Mouse (Mus musculus): ENCODE measurements around the gene Apol7c.
A peak's percentile ranks its signal among the peaks of the same experiment; 100 is the strongest.
"Not testable (repeated sequence)": the region's sequence is repeated elsewhere in the genome, so short reads cannot be mapped to it uniquely, and the experiment has no call there.

The Apol7c gene

GRCm38 (mm10) chr15:77533216-77533615 is at the start of gene Apol7c:
TSS of gene Apol7c (minus strand) at chr15:77533316.
- no peak for DNase-seq (ENCODE audit: low spot score)

GRCm38 (mm10) chr15:77581681-77582080 is 48.6 kb upstream of the Apol7c start:
- peak; percentile 32 for DNase-seq (ENCODE audit: low spot score)

GRCm38 (mm10) chr15:77579311-77579710 is 46.2 kb upstream of the Apol7c start:
- DNase-seq (ENCODE audit: low spot score): no peak

GRCm38 (mm10) chr15:77578801-77579200 is 45.7 kb upstream of the Apol7c start:
- DNase-seq (ENCODE audit: low spot score): no peak

GRCm38 (mm10) chr15:77563219-77563618 is 30.1 kb upstream of the Apol7c start:
- DNase-seq (ENCODE audit: low spot score): no peak

GRCm38 (mm10) chr15:77561792-77562191 is 28.7 kb upstream of the Apol7c start, which contains the start of gene 1700025B11Rik:
TSS of gene 1700025B11Rik (minus strand) at chr15:77561892.
- no peak for DNase-seq (ENCODE audit: low spot score)

- DNase-seq (ENCODE audit: low spot score): not testable (repeated sequence)
These were observed 6.1 kb upstream of the Apol7c start for GRCm38 (mm10) chr15:77539221-77539620.

GRCm38 (mm10) chr15:77523186-77523843 is 9.8 kb downstream of the Apol7c start:
- peak; percentile 23 for DNase-seq (ENCODE audit: low spot score)

- DNase-seq (ENCODE audit: low spot score): not testable (repeated sequence)
These were observed 12.5 kb downstream of the Apol7c start for GRCm38 (mm10) chr15:77520596-77520995.

GRCm38 (mm10) chr15:77507966-77508365 is 25.1 kb downstream of the Apol7c start, which contains the start of gene Apol11a:
TSS of gene Apol11a (plus strand) at chr15:77508271.
- DNase-seq (ENCODE audit: low spot score): not testable (repeated sequence)

- DNase-seq (ENCODE audit: low spot score): not testable (repeated sequence)
These were observed 38.4 kb downstream of the Apol7c start for GRCm38 (mm10) chr15:77494694-77495093.

- not testable (repeated sequence) for DNase-seq (ENCODE audit: low spot score)
These were observed 39.9 kb downstream of the Apol7c start for GRCm38 (mm10) chr15:77493181-77493580.

GRCm38 (mm10) chr15:77482140-77482794 is 50.8 kb downstream of the Apol7c start:
- DNase-seq (ENCODE audit: low spot score): no peak

- DNase-seq (ENCODE audit: low spot score): not testable (repeated sequence)
These were observed 56.4 kb downstream of the Apol7c start, which contains the start of gene Apol10a for GRCm38 (mm10) chr15:77476693-77477092. TSS of gene Apol10a (plus strand) at chr15:77477047.

Measured in ovary, adult 18-20 months (tissue).